Mouse (Mus musculus): ENCODE data around the gene Abhd11. TPM values are rescaled to one million over a fixed set of nuclear protein-coding genes. Genes with fewer than 3 reads are reported as not detected.

Abhd11 gene
- polyA plus RNA-seq, 1 experiment from 2014 or later: 41.2 TPM

- ATAC-seq (ENCODE audit: low FRiP score) (no peak), DNase-seq (ENCODE audit: low spot score, missing footprints) (peak; percentile 49)
- Histone ChIP-seq H3K36me3 (ENCODE audit: control insufficient read depth, insufficient read depth, low read length) (no peaks in the 10 kb centered on the region), H3K27me3 (ENCODE audit: control insufficient read depth, insufficient read depth, low read length) (peaks cover 34% of the 10 kb centered on the region), H3K9me3 (ENCODE audit: control insufficient read depth, low read length) (no peaks in the 10 kb centered on the region), H3K4me2 (no peak overlapping the region), H3K4me3 (ENCODE audit: low read depth, low read length) (no peak overlapping the region), H3K9ac (ENCODE audit: low read length) (no peak overlapping the region), H3K4me1 (ENCODE audit: control insufficient read depth, insufficient read depth, low read length) (peaks cover 11% of the 10 kb centered on the region; the same call in 1 of the 2 replicates), H3K27ac (ENCODE audit: low read depth, low read length) (no peak overlapping the region)
- 94% methylated on average over 1 of the region's 1 CpGs for WGBS
These were observed 25.8 kb upstream of the Abhd11 start for GRCm38 (mm10) chr5:134983111-134983510.

DNA sequence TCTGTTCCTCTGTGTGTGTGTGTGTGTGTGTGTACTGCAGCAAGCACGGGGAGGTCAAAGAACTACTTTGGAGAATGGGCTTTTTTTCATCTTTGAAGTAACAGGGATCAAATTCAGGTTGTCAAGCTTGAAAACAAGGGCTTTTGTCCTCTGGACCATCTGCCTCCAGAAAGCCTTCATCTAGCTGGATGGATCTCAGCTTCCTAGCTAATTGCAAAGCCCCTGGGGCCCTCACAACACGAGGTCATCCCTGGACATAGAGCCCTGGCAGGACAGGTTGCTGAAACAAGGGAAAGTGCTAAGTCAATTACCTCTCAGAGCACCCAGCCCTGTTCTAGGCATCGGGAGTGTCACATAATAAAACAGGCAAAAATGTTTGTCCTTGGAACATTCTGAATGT, 25.2 kb upstream of the Abhd11 start:
- H3K27me3 ChIP-seq (ENCODE audit: control insufficient read depth, insufficient read depth, low read length): peaks cover 38% of the 10 kb centered on the region
- peak overlapping the region; percentile 9; the same call in 1 of the 2 replicates for H3K9ac ChIP-seq (ENCODE audit: low read length)
- no peak overlapping the region for H3K27ac ChIP-seq (ENCODE audit: low read depth, low read length)
- DNase-seq (ENCODE audit: low spot score, missing footprints) (peak; percentile 83), ATAC-seq (ENCODE audit: low FRiP score) (no peak)
- peaks cover 11% of the 10 kb centered on the region; the same call in 1 of the 2 replicates for H3K4me1 ChIP-seq (ENCODE audit: control insufficient read depth, insufficient read depth, low read length)
- no peaks in the 10 kb centered on the region for H3K9me3 ChIP-seq (ENCODE audit: control insufficient read depth, low read length)
- H3K4me2 ChIP-seq: no peak overlapping the region
- WGBS: 16% methylated on average over 3 of the region's 3 CpGs
- H3K4me3 ChIP-seq (ENCODE audit: low read depth, low read length): no peak overlapping the region
- no peaks in the 10 kb centered on the region for H3K36me3 ChIP-seq (ENCODE audit: control insufficient read depth, insufficient read depth, low read length)

DNA sequence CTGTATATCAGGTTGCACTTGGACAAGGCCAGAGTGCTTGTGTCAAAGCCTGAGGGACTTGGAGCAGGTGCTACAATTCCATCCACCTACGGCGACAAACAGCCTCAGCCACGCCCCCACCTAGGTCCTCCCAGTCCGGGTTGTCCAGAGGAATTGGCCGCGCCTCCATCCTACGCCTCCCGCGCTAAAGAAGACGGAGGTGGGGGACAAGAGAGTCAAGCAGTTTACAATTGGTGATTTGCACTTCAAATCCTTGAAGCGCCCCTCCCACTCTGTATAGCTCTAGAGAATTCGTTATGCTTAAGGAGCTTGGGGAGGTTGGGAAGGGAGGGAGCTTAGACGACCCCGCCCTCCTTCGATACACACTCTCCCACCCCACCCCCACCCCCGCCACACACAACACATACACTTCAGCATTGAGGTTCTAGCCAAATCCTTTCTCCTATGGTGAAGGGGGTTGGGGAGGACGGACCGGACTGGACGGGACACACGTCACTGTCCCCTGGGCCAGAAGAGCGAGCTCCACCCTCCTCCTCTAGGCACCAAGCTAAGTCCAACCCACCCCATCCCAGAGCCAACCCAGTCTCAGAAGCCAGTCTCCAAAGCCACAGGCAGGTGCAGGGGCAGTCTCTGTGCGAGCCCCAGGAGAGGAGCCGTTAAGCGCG, 23.2 kb upstream of the Abhd11 start, which contains the start of gene Cldn3:
Gene Cldn3, plus strand, starts transcription at position 582 of the 665 bp plus-strand sequence.
- ATAC-seq (ENCODE audit: low FRiP score) (peak; percentile 71), DNase-seq (ENCODE audit: low spot score, missing footprints) (peak; percentile 87)
- Histone ChIP-seq H3K36me3 (ENCODE audit: control insufficient read depth, insufficient read depth, low read length) (no peaks in the 10 kb centered on the region), H3K4me2 (peak within 1 kb of the TSS; percentile 26), H3K4me1 (ENCODE audit: control insufficient read depth, insufficient read depth, low read length) (peaks cover 11% of the 10 kb centered on the region; the same call in 1 of the 2 replicates), H3K9me3 (ENCODE audit: control insufficient read depth, low read length) (no peaks in the 10 kb centered on the region), H3K9ac (ENCODE audit: low read length) (no peak within 1 kb of the TSS), H3K27me3 (ENCODE audit: control insufficient read depth, insufficient read depth, low read length) (peaks cover 38% of the 10 kb centered on the region), H3K4me3 (ENCODE audit: low read depth, low read length) (peak within 1 kb of the TSS; percentile 17), H3K27ac (ENCODE audit: low read depth, low read length) (no peak within 1 kb of the TSS)
- under 1% methylated on average over 25 of the region's 25 CpGs for WGBS

- H3K9ac ChIP-seq (ENCODE audit: low read length): no peak overlapping the region
- 4% methylated on average over 79 of the region's 79 CpGs for WGBS
- DNase-seq (ENCODE audit: low spot score, missing footprints) (peak; percentile 92), ATAC-seq (ENCODE audit: low FRiP score) (peak; percentile 11; the same call in 1 of the 2 replicates)
- peaks cover 38% of the 10 kb centered on the region for H3K27me3 ChIP-seq (ENCODE audit: control insufficient read depth, insufficient read depth, low read length)
- H3K4me1 ChIP-seq (ENCODE audit: control insufficient read depth, insufficient read depth, low read length): peaks cover 11% of the 10 kb centered on the region; the same call in 1 of the 2 replicates
- no peaks in the 10 kb centered on the region for H3K9me3 ChIP-seq (ENCODE audit: control insufficient read depth, low read length)
- peak overlapping the region; percentile 26 for H3K4me2 ChIP-seq
- peak overlapping the region; percentile 17 for H3K4me3 ChIP-seq (ENCODE audit: low read depth, low read length)
- H3K36me3 ChIP-seq (ENCODE audit: control insufficient read depth, insufficient read depth, low read length): no peaks in the 10 kb centered on the region
- no peak overlapping the region for H3K27ac ChIP-seq (ENCODE audit: low read depth, low read length)
These were observed 22.4 kb upstream of the Abhd11 start for GRCm38 (mm10) chr5:134986298-134987268.

DNA sequence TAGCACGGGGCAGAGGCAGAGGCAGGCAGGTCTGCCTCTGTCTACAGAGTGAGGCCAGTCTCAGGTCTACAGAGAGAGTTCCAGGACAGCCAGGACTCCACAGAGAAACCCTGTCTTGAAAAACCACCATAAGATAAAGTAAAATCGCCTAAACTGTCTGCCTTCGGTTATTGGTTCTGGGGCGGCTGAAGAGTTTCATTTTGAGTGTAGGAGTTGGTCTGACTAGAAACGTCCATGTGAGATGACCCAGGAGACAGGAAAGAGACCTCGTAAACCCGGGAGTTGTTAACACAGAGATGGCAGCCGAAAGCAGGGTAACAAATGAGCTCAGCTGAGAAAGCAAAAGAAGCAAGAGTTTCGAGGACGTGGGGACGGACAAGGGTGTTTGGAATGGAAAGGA, 19.8 kb upstream of the Abhd11 start:
- no peak overlapping the region for H3K9ac ChIP-seq (ENCODE audit: low read length)
- H3K27ac ChIP-seq (ENCODE audit: low read depth, low read length): no peak overlapping the region
- peaks cover 38% of the 10 kb centered on the region for H3K27me3 ChIP-seq (ENCODE audit: control insufficient read depth, insufficient read depth, low read length)
- peaks cover 7% of the 10 kb centered on the region; the same call in 1 of the 2 replicates for H3K4me1 ChIP-seq (ENCODE audit: control insufficient read depth, insufficient read depth, low read length)
- WGBS: 83% methylated on average over 11 of the region's 11 CpGs
- no peak for ATAC-seq (ENCODE audit: low FRiP score)
- H3K4me2 ChIP-seq: no peak overlapping the region
- DNase-seq (ENCODE audit: low spot score, missing footprints): peak; percentile 51
- no peaks in the 10 kb centered on the region for H3K9me3 ChIP-seq (ENCODE audit: control insufficient read depth, low read length)
- no peak overlapping the region for H3K4me3 ChIP-seq (ENCODE audit: low read depth, low read length)
- H3K36me3 ChIP-seq (ENCODE audit: control insufficient read depth, insufficient read depth, low read length): no peaks in the 10 kb centered on the region

DNA sequence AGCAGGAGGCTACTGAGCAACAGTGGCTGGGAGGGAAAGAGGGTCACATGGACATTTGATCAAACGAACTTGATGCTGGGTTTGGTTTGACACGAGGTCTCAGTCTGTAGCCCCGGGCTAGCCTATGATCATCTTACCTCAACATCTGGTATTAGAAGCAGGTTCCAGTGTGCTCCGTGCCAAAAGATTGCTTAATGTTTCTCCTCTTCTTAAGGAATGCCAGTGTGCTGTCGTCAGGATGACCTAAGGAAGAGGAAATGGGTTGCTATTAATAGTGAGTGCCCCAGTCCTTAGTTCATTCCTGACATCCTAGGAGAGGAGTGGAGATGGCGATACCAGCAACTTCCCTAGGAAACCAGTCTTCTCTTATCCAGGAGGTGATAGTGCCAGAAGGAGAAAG, 19.2 kb upstream of the Abhd11 start:
- peaks cover 7% of the 10 kb centered on the region; the same call in 1 of the 2 replicates for H3K4me1 ChIP-seq (ENCODE audit: control insufficient read depth, insufficient read depth, low read length)
- whole genome bisulfite sequencing: 74% methylated on average over 6 of the region's 6 CpGs
- DNase-seq (ENCODE audit: low spot score, missing footprints): peak; percentile 47
- H3K9ac ChIP-seq (ENCODE audit: low read length): no peak overlapping the region
- no peak for ATAC-seq (ENCODE audit: low FRiP score)
- peaks cover 37% of the 10 kb centered on the region for H3K27me3 ChIP-seq (ENCODE audit: control insufficient read depth, insufficient read depth, low read length)
- H3K4me2 ChIP-seq: no peak overlapping the region
- H3K36me3 ChIP-seq (ENCODE audit: control insufficient read depth, insufficient read depth, low read length): no peaks in the 10 kb centered on the region
- H3K9me3 ChIP-seq (ENCODE audit: control insufficient read depth, low read length): no peaks in the 10 kb centered on the region
- H3K4me3 ChIP-seq (ENCODE audit: low read depth, low read length): no peak overlapping the region
- no peak overlapping the region for H3K27ac ChIP-seq (ENCODE audit: low read depth, low read length)

- Histone ChIP-seq H3K27me3 (ENCODE audit: control insufficient read depth, insufficient read depth, low read length) (peaks cover 9% of the 10 kb centered on the region), H3K9ac (ENCODE audit: low read length) (no peak overlapping the region), H3K36me3 (ENCODE audit: control insufficient read depth, insufficient read depth, low read length) (no peaks in the 10 kb centered on the region), H3K4me3 (ENCODE audit: low read depth, low read length) (no peak overlapping the region), H3K4me2 (no peak overlapping the region), H3K9me3 (ENCODE audit: control insufficient read depth, low read length) (no peaks in the 10 kb centered on the region), H3K4me1 (ENCODE audit: control insufficient read depth, insufficient read depth, low read length) (no peaks in the 10 kb centered on the region), H3K27ac (ENCODE audit: low read depth, low read length) (no peak overlapping the region)
- ATAC-seq (ENCODE audit: low FRiP score): no peak
- 86% methylated on average over 5 of the region's 5 CpGs for whole genome bisulfite sequencing
- DNase-seq (ENCODE audit: low spot score, missing footprints): peak; percentile 41
These were observed 16.4 kb upstream of the Abhd11 start for GRCm38 (mm10) chr5:134992566-134992965.

DNA sequence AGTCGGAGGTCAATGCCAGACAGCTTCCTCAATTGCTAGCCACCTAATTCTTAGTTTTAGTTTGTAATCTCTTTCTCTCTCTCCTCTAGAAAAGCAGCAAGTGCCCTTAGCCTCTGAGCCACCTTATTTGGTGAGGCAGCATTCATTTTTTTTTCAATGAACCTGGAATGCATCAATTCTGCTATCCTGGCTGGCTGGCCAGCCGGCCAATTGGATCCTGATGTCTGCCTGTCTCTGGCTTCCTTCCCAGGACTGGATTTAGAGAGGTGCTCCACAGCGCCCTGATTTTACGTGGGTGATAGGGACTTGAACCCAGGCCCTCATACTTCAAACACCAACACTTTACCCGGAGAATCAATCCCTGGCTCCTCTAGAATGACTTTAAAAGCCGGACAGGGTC, 10.6 kb upstream of the Abhd11 start:
- Histone ChIP-seq H3K4me1 (ENCODE audit: control insufficient read depth, insufficient read depth, low read length) (peaks cover 6% of the 10 kb centered on the region), H3K27ac (ENCODE audit: low read depth, low read length) (no peak overlapping the region), H3K9ac (ENCODE audit: low read length) (no peak overlapping the region), H3K36me3 (ENCODE audit: control insufficient read depth, insufficient read depth, low read length) (no peaks in the 10 kb centered on the region), H3K27me3 (ENCODE audit: control insufficient read depth, insufficient read depth, low read length) (no peaks in the 10 kb centered on the region), H3K4me2 (no peak overlapping the region), H3K4me3 (ENCODE audit: low read depth, low read length) (no peak overlapping the region), H3K9me3 (ENCODE audit: control insufficient read depth, low read length) (no peaks in the 10 kb centered on the region)
- 82% methylated on average over 6 of the region's 6 CpGs for WGBS
- DNase-seq (ENCODE audit: low spot score, missing footprints) (no peak), ATAC-seq (ENCODE audit: low FRiP score) (no peak)

DNA sequence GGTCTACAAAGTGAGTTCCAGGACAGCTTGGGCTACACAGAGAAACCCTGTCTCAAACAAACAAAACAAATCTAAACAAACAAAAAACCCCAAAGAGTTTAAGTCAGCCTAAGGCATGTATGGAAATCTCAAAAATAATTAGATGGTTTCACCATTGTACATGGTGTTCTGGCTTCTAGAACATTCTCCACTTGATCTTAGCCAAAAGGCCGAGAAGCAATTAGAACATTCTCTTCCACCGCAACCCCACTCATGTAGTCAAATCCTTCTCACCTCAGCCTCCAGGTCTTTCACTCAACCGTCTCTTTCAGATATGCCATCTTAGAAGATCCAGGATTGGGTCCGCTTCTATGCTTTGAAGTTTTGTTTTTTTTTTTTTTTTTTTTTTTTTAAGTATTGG, 9.2 kb upstream of the Abhd11 start:
- ATAC-seq (ENCODE audit: low FRiP score): no peak
- 93% methylated on average over 4 of the region's 4 CpGs for WGBS

More for the DNA sequence above, 9.2 kb upstream of the Abhd11 start:
- Histone ChIP-seq H3K4me1 (ENCODE audit: control insufficient read depth, insufficient read depth, low read length) (peaks cover 6% of the 10 kb centered on the region), H3K27me3 (ENCODE audit: control insufficient read depth, insufficient read depth, low read length) (no peaks in the 10 kb centered on the region), H3K4me3 (ENCODE audit: low read depth, low read length) (no peak overlapping the region), H3K9ac (ENCODE audit: low read length) (no peak overlapping the region), H3K27ac (ENCODE audit: low read depth, low read length) (no peak overlapping the region), H3K9me3 (ENCODE audit: control insufficient read depth, low read length) (no peaks in the 10 kb centered on the region), H3K36me3 (ENCODE audit: control insufficient read depth, insufficient read depth, low read length) (no peaks in the 10 kb centered on the region), H3K4me2 (no peak overlapping the region)
- DNase-seq (ENCODE audit: low spot score, missing footprints): no peak

Measured in midbrain, embryonic 11.5 days (tissue).